Mouse (Mus musculus) embryonic fibroblast, embryonic 13.5 days (primary cell): ENCODE measurements around the gene Tagln2. TPM values are rescaled to one million over a fixed set of nuclear protein-coding genes. Genes with fewer than 3 reads are reported as not detected.

Experiments used
- H3K27ac ChIP-seq: 2 replicates; pipeline ENCODE4 v1.5.1; 2012; ENCODE audit warnings: low read length, control low read depth, inconsistent platforms; ENCODE audit not compliant: insufficient read depth
- H3K4me1 ChIP-seq: 2 replicates; pipeline ENCODE4 v1.6.1; 2011; ENCODE audit warnings: low read length; ENCODE audit not compliant: control insufficient read depth, insufficient read depth
- H3K4me3 ChIP-seq: 2 replicates; pipeline ENCODE4 v1.5.1; 2011; ENCODE audit warnings: mild to moderate bottlenecking, control low read depth, low read length; ENCODE audit not compliant: insufficient read depth
- CTCF ChIP-seq: IDR thresholded peaks from 2 replicates; pipeline ENCODE4 v1.5.1; 2011; ENCODE audit warnings: mild to moderate bottlenecking, control low read depth, low read length, moderate library complexity, borderline replicate concordance; ENCODE audit not compliant: insufficient read depth
- POLR2A ChIP-seq: IDR thresholded peaks from 2 replicates; pipeline ENCODE4 v1.6.1; 2011; ENCODE audit warnings: low read depth, mild to moderate bottlenecking, control low read depth, low read length, moderate library complexity
- polyA plus RNA-seq: library from polyadenylated mRNA; stranded (reverse); fragments of >200 nt; gene quantifications from 2 replicates; pipeline ENCODE4 v1.2.4, GENCODE M21; 2011; ENCODE audit warnings: low read depth; ENCODE audit not compliant: missing spikeins, insufficient read length

The Tagln2 gene
- polyA plus RNA-seq, 1 experiment, result 468 TPM

DNA sequence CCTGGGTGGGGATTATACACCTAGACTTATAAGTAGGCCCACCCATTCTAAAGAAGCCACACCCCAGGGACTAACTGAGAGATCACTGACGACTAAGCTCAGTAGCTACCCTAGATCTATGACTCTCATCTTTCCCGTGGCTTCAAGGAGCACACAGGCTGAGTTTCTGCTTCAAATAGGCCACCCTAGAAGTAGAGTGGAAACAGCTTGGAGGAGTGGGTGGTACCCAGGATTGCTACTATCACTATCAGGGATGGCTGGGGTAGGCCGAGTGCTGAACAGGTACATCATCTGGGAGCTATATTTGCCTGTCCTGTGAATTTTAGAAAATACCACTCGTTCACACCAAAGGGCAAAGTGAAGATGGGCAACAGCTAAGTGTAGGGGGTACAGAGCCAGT lies 12.0 kb upstream of the Tagln2 start:
- Histone ChIP-seq H3K4me3 (no peak overlapping the region), H3K27ac (no peak overlapping the region), H3K4me1 (no peaks in the 10 kb centered on the region)
- no peak for TF ChIP-seq POLR2A
- TF ChIP-seq CTCF, result no peak

DNA sequence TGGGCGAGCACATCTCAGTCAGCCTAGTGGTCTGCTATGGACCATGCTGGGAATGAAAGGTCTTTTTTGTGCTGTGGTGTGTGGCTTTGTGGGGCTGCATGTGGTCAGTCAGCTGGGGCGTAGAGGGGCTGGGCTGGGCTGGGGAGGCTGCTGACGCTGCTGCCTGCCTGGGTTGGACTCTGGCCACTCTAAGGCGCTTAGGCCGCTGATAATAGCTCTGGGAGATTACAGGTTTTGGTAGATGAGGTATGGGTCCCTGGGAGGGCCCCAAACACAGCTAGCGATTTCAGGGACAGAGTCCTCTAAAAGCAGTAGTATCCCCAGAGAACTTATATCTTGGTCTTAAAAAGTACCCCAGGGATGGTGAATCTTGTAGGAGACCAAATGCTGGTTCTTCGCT lies 11.0 kb upstream of the Tagln2 start:
- no peak for TF ChIP-seq CTCF
- Histone ChIP-seq H3K27ac (no peak overlapping the region), H3K4me3 (no peak overlapping the region), H3K4me1 (no peaks in the 10 kb centered on the region)

DNA sequence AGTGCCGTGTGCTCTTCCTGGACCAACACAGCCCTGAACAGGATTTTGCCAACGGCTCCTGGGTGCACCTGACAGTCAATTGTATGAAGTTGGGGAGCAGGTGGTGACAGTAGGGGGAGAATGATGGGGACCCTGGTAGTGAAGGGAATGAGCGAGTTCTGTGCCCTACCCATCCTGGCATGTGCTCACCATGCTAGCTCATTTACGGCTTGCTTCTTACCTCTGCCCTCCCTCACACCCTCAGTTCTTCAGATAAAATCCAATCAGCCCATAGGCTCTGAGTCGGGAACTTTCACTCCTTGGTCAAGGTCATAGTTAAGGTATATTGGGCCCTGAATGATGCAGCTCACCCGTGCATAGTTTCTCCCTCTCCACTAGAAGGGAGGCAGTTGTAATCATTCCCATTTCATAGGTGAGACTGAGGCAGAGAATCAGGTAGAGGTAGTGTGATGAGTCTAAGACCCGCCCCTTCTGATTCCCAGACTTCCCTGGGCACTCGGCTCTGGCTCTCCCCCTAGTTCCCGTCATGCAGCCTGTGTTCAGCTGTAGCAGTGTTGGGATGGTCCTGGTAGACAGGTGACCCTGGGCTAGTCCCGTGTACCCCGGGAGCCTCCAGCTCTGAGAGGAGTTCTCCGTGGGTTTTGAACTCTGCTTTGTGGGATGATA lies 10.1 kb upstream of the Tagln2 start:
- Histone ChIP-seq H3K4me3 (no peak overlapping the region), H3K27ac (no peak overlapping the region), H3K4me1 (no peaks in the 10 kb centered on the region)
- no peak for TF ChIP-seq CTCF
- TF ChIP-seq POLR2A, result no peak

DNA sequence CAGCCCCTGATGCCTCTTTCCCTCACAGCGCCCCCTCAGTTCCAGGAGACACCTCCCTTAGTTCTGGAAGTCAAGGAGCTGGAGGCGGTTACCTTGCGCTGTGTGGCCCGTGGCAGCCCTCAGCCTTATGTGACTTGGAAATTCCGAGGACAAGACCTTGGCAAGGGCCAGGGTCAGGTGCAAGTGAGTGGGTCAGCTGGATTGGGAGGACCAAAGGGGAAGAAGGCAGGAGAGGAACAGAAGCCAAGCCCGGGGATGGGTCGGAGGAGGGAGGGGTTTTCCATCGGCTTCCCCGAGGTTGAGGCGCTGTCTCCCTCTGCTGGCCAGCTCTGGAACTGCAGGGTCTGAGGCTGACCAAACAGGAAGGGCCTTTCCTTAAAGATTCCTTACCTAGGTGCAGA lies 9.6 kb upstream of the Tagln2 start:
- no peak for TF ChIP-seq POLR2A
- peak; percentile 91 for TF ChIP-seq CTCF
- Histone ChIP-seq H3K4me1 (no peaks in the 10 kb centered on the region), H3K27ac (no peak overlapping the region), H3K4me3 (no peak overlapping the region)

DNA sequence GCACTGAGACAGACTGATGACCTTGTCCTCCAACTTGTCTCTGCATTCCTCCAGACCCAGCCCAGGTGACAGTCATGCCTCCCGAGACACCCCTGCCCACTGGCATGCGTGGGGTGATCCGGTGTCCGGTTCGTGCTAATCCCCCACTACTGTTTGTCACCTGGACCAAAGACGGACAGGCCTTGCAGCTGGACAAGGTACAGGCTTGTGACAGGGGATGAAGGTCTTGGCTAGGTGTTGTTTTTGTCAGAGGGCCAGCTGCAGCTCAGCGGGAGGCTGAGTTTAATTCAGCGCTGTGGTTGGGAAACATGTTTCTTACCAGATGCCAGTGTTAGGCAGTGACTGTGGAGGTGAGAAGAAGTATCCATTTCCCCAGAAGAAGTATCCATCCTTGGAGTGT lies 7.8 kb upstream of the Tagln2 start:
- H3K4me1 ChIP-seq, result no peaks in the 10 kb centered on the region
- TF ChIP-seq CTCF (no peak), POLR2A (no peak)
- no peak overlapping the region for H3K4me3 ChIP-seq
- H3K27ac ChIP-seq, result no peak overlapping the region

DNA sequence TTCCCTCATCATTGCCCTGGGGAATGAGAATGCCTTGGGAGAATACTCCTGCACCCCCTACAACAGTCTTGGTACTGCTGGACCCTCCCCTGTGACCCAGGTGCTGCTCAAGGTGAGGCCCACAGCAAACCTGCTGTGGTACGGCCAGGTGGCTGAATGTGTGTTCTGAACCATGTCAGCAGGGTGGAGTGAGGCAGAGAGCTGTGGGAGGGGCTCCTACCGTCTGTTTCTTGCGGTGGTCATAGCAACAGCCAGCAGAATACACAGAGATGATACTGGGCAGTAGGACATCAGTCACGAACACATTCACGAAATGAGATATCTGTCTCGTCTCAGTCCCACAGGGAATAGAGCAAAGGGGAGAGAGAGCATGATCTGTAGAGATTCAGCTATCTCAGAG lies 6.3 kb upstream of the Tagln2 start:
- TF ChIP-seq POLR2A (no peak), CTCF (no peak)
- Histone ChIP-seq H3K4me1 (no peaks in the 10 kb centered on the region), H3K4me3 (no peak overlapping the region), H3K27ac (no peak overlapping the region)

DNA sequence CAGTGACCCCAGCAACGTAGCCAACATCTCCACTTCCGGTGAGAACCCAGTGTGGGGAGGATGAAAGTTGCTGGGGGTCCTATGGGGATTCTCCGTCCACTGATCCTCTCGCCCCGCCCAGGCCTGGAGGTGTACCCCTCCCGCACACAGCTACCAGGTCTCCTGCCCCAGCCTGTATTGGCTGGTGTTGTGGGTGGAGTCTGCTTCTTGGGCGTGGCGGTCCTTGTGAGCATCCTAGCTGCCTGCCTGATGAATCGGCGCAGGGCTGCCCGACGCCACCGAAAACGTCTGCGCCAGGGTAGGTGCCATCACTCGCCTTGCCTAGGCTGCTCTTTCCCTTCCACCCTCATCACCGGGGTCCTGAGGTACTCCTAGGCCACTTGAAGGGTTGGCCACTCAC lies 3.8 kb upstream of the Tagln2 start:
- Histone ChIP-seq H3K27ac (no peak overlapping the region), H3K4me3 (no peak overlapping the region), H3K4me1 (no peaks in the 10 kb centered on the region)
- no peak for TF ChIP-seq CTCF
- no peak for TF ChIP-seq POLR2A

DNA sequence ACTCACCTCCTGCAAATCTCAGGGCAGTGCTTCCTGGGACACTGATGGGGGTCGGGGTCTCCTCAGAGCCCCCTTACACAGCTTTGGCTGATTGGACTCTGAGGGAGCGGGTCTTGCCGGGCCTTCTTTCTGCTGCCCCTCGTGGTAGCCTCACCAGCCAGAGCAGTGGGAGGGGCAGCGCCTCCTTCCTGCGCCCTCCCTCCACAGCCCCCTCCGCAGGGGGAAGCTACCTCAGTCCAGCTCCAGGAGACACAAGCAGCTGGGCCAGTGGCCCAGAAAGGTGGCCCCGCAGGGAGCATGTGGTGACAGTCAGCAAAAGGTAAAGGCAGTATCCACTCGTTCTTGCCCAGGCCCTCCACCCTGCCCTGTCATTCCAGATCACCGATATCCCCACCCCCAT lies 2.4 kb upstream of the Tagln2 start:
- Histone ChIP-seq H3K4me1 (no peaks in the 10 kb centered on the region), H3K4me3 (no peak overlapping the region), H3K27ac (no peak overlapping the region)
- TF ChIP-seq POLR2A (no peak), CTCF (no peak)

DNA sequence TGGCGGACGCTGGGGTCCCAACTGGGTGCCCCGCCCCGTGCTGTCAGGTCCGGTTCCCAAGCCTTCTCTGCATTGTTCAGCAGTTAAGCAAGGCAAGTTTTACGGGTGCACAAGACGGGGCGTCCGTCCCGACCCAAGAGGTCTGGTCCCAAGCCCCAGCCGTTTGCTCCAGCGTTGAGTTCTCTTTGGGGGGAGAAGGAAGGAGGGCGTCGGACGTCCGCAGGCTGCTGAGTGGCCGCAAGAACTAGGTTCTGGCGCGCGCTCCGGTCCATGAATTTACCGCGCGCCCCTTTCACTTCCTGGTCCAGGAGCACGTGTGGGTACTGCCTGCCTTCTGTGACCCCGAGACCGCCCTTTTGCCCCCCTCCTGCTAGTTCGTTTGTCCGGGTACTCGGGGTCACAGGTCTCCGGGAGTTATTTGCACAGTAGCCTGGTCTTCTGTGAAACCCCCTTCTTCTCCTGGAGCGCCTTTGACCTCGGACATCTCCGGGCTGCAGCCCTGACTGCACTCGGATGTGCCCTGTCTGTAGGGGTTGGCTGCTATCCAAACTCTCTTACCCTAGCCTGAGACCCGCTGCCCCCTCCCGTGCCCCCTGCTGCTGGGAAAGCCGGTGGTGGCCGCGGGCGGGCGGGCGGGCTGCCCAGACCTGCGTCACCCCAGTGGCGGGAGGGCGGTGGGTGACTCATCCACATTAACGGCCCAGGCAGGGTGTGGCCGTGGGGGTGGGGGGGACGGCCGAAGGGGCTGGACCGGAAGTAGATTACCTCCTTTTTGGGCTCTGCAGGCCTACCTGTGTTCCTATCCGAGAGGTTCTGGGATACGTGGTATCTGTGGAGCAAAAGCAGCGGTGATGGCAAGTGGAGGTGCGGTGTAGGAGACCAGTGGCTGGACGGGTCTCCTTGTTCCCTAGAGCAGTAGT lies 864 bp downstream of the Tagln2 start:
- TF ChIP-seq POLR2A, result peak; percentile 77
- no peak for TF ChIP-seq CTCF
- Histone ChIP-seq H3K27ac (peak overlapping the region; percentile 94), H3K4me1 (peaks cover 3% of the 10 kb centered on the region; the same call in 1 of the 2 replicates), H3K4me3 (peak overlapping the region; percentile 86)
